Mouse (Mus musculus): ENCODE measurements around the gene Pheta1.

GRCm38 (mm10) chr5:121893581-121893980, 44.8 kb downstream of the Pheta1 start:
- TF ChIP-seq CTCF (IDR thresholded peaks at IDR 0.05; ENCODE audit: control insufficient read depth, insufficient read depth, low read length) (no peak), POLR2A (IDR thresholded peaks at IDR 0.05; ENCODE audit: borderline replicate concordance, control insufficient read depth, low read depth, low read length) (no peak)

Measured in bone marrow, adult 2 months (tissue).